Mouse (Mus musculus) stomach, embryonic 14.5 days (tissue): ENCODE results near the gene Sprr2h. TPM values are rescaled to one million over a fixed set of nuclear protein-coding genes. Genes with fewer than 3 reads are reported as not detected.

ENCODE experiments used
- ATAC-seq: fragments of 200-750 bp; cut with Nextera tagmentation; 2 replicates; pipeline ENCODE4 v1.8.0; 2017; ENCODE audit warnings: low read depth, moderate TSS enrichment; ENCODE audit not compliant: insufficient number of reproducible peaks, insufficient read depth, low FRiP score
- H3K27ac ChIP-seq: fragments of 300-500 bp; sonication (generic); 2 replicates; pipeline ENCODE4 v1.5.1; 2014; ENCODE audit warnings: mild to moderate bottlenecking, low read length, moderate library complexity, mixed read lengths
- H3K27me3 ChIP-seq: fragments of 300-500 bp; sonication (generic); 2 replicates; pipeline ENCODE4 v1.6.1; 2014; ENCODE audit warnings: low read length, control low read depth, mixed read lengths; ENCODE audit not compliant: control insufficient read depth, insufficient read depth
- H3K36me3 ChIP-seq: fragments of 300-500 bp; sonication (generic); 2 replicates; pipeline ENCODE4 v1.6.1; 2014; ENCODE audit warnings: mild to moderate bottlenecking, control low read depth, low read length, moderate library complexity, mixed read lengths; ENCODE audit not compliant: control insufficient read depth, insufficient read depth
- H3K4me1 ChIP-seq: fragments of 300-500 bp; sonication (generic); 2 replicates; pipeline ENCODE4 v1.6.1; 2014; ENCODE audit warnings: low read length, control low read depth, mixed read lengths; ENCODE audit not compliant: control insufficient read depth, insufficient read depth
- H3K4me2 ChIP-seq: fragments of 300-500 bp; sonication (generic); replicated peaks from 2 replicates; pipeline ENCODE4 v1.6.1; 2014; ENCODE audit warnings: low read depth, low read length, control low read depth
- H3K4me3 ChIP-seq: fragments of 300-500 bp; sonication (generic); 2 replicates; pipeline ENCODE4 v1.5.1; 2014; ENCODE audit warnings: low read depth, low read length, control low read depth
- H3K9ac ChIP-seq: fragments of 300-500 bp; sonication (generic); replicated peaks from 2 replicates; pipeline ENCODE4 v1.6.1; 2014; ENCODE audit warnings: low read depth, mild to moderate bottlenecking, control low read depth, low read length, moderate library complexity, mixed read lengths
- H3K9me3 ChIP-seq: fragments of 300-500 bp; sonication (generic); 2 replicates; pipeline ENCODE4 v1.6.1; 2016; ENCODE audit warnings: low read depth, low read length, control low read depth; ENCODE audit not compliant: control insufficient read depth
- WGBS: fragments of 180-500 bp; shearing (Covaris S2); extraction: QIAGEN DNeasy Blood & Tissue Kit; methylation state at CpG from one replicate; pipeline ENCODE4 v1.1.7; 2014; 5-methylcytosine and 5-hydroxymethylcytosine counted together
- polyA plus RNA-seq: library from polyadenylated mRNA; unstranded; fragments of >200 nt; fragmentation: Nextera tagmentation; extraction: Ambion mirVana; gene quantifications from 2 replicates; pipeline ENCODE4 v1.2.1, GENCODE M21; 2014

Gene Sprr2h
- polyA plus RNA-seq, 1 experiment from 2014 or later, result not detected

GRCm38 (mm10) chr3:92417782-92418181, 32.3 kb downstream of the Sprr2h start, which contains the start of gene Sprr2j-ps:
Sprr2j-ps (plus strand) TSS chr3:92418082.
- no peak within 1 kb of the TSS for H3K4me2 ChIP-seq
- no peaks in the 10 kb centered on the region for H3K36me3 ChIP-seq
- H3K4me3 ChIP-seq, result no peak within 1 kb of the TSS
- no peaks in the 10 kb centered on the region for H3K4me1 ChIP-seq
- ATAC-seq, result no peak
- no peak within 1 kb of the TSS for H3K9ac ChIP-seq
- no peaks in the 10 kb centered on the region for H3K9me3 ChIP-seq
- H3K27ac ChIP-seq, result no peak within 1 kb of the TSS
- WGBS, result 90% methylated on average over 2 of the region's 2 CpGs
- no peaks in the 10 kb centered on the region for H3K27me3 ChIP-seq

- ATAC-seq, result no peak
Measured at GRCm38 (mm10) chr3:92429323-92429722, 43.8 kb downstream of the Sprr2h start, which contains the start of gene Gm9774. Gm9774 (minus strand) TSS chr3:92429423.

GRCm38 (mm10) chr3:92432282-92432681, 46.8 kb downstream of the Sprr2h start, which contains the start of gene Sprr2k:
Sprr2k (plus strand) TSS chr3:92432582.
- Histone ChIP-seq H3K4me3 (no peak within 1 kb of the TSS), H3K4me1 (no peaks in the 10 kb centered on the region), H3K27ac (no peak within 1 kb of the TSS), H3K9ac (no peak within 1 kb of the TSS), H3K4me2 (no peak within 1 kb of the TSS), H3K36me3 (no peaks in the 10 kb centered on the region), H3K9me3 (no peaks in the 10 kb centered on the region), H3K27me3 (no peaks in the 10 kb centered on the region)
- WGBS, result 87% methylated on average over 2 of the region's 2 CpGs
- no peak for ATAC-seq

More at GRCm38 (mm10) chr3:92429323-92429722, 43.8 kb downstream of the Sprr2h start, which contains the start of gene Gm9774:
- H3K4me1 ChIP-seq, result no peaks in the 10 kb centered on the region
- no peak within 1 kb of the TSS for H3K4me3 ChIP-seq
- no peak within 1 kb of the TSS for H3K27ac ChIP-seq
- H3K4me2 ChIP-seq, result no peak within 1 kb of the TSS
- H3K9me3 ChIP-seq, result no peaks in the 10 kb centered on the region
- H3K27me3 ChIP-seq, result no peaks in the 10 kb centered on the region
- H3K36me3 ChIP-seq, result no peaks in the 10 kb centered on the region
- 92% methylated on average over 6 of the region's 6 CpGs for WGBS
- H3K9ac ChIP-seq, result no peak within 1 kb of the TSS

Other genes starting within 250 kb of the Sprr2h start
- gene Lelp1, start 242.9 kb upstream of the Sprr2h start, polyA plus RNA-seq, result not detected in 2 replicates
- gene Sprr2a1, start 169.9 kb upstream of the Sprr2h start, polyA plus RNA-seq, result 5.3 and 7.6 TPM in 2 replicates
- 258 and 291 TPM in 2 replicates for gene Sprr2a2, start 169.8 kb upstream of the Sprr2h start, polyA plus RNA-seq
- gene Sprr2a3, start 100.3 kb upstream of the Sprr2h start, polyA plus RNA-seq, result 19.7 and 23.0 TPM in 2 replicates
- gene Sprr2b, start 69.1 kb upstream of the Sprr2h start, polyA plus RNA-seq, result not detected in 2 replicates
- gene Sprr2d, start 46.5 kb upstream of the Sprr2h start, polyA plus RNA-seq, result not detected in 2 replicates
- not detected in 2 replicates for gene Sprr2e, start 33.5 kb upstream of the Sprr2h start, polyA plus RNA-seq
- gene Sprr2f, start 20.5 kb upstream of the Sprr2h start, polyA plus RNA-seq, result not detected in 2 replicates
- not detected in 2 replicates for gene Sprr2i, start 22.3 kb downstream of the Sprr2h start, polyA plus RNA-seq
- gene Sprr2j-ps, start 32.4 kb downstream of the Sprr2h start, polyA plus RNA-seq, result not detected in 2 replicates
- gene Gm9774, start 43.7 kb downstream of the Sprr2h start, polyA plus RNA-seq, result 5.8 and 7.5 TPM in 2 replicates
- gene Sprr2k, start 46.9 kb downstream of the Sprr2h start, polyA plus RNA-seq, result not detected in 2 replicates
- gene Sprr1b, start 53.1 kb downstream of the Sprr2h start, polyA plus RNA-seq, result not detected in 2 replicates
- 0.20 and 0.97 TPM in 2 replicates for gene Sprr3, start 73.0 kb downstream of the Sprr2h start, polyA plus RNA-seq
- gene Sprr1a, start 100.2 kb downstream of the Sprr2h start, polyA plus RNA-seq, result 26.0 and 31.7 TPM in 2 replicates
- not detected in 2 replicates for gene Sprr4, start 114.8 kb downstream of the Sprr2h start, polyA plus RNA-seq
- gene 2310046K23Rik, start 148.8 kb downstream of the Sprr2h start, polyA plus RNA-seq, result not detected in 2 replicates
- gene Ivl, start 188.1 kb downstream of the Sprr2h start, polyA plus RNA-seq, result 0.25 and 0.52 TPM in 2 replicates
- not detected in 2 replicates for gene Smcp, start 203.3 kb downstream of the Sprr2h start, polyA plus RNA-seq
- gene 2210017I01Rik, start 221.8 kb downstream of the Sprr2h start, polyA plus RNA-seq, result not detected in 2 replicates
- not detected in 2 replicates for gene Lce6a, start 236.0 kb downstream of the Sprr2h start, polyA plus RNA-seq